Mouse (Mus musculus) B cell, adult 2 months (primary cell): ENCODE results near the gene Arfgap2.

Experiments used
- DNase-seq, 2 experiments: peaks; one replicate each; pipeline ENCODE4 v3.0.0; 2022

The Arfgap2 gene

DNA sequence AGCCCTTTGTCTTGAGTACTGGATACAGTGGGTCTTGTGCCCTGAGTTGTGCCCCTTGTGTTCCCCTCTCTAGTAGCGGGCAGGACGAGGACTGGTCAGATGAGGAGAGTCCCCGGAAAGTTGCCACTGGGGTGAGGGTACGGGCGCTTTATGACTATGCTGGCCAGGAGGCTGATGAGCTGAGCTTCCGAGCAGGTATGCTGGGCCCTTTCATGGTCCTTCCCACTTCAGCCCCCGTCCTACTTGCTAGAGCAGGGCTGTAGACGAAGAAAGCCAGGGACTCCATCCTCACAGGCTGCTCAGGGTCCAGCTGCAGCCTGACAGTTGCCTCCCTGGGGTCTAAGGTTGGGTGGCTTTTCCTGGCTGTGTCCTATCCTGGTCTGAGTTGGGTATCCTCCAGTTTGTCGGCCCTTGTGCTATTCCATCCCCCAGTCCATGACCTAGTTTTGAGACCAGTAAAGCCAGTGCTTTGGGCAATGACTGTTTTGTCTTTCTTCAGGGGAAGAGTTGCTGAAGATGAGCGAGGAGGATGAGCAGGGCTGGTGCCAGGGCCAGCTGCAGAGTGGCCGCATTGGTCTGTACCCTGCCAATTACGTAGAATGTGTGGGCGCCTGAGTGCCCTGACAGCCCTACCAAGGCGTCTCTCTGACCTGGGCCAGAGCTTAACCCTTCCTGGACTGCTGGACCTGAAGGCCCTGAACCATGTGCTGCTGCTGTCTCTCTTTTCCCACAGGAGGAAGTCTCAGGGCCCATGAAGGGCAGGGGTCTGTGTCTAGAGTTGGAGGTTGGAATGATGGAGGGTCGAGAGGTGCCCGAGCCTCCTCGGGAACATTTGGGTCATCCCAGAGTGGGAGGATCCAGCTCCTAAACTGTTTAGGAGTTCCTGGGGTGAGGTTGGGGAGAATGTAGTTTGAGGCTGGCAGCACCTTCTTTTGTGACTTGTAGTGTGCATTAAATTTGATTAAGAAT, 798 bp upstream of the Arfgap2 start:
- no peak for DNase-seq

DNA sequence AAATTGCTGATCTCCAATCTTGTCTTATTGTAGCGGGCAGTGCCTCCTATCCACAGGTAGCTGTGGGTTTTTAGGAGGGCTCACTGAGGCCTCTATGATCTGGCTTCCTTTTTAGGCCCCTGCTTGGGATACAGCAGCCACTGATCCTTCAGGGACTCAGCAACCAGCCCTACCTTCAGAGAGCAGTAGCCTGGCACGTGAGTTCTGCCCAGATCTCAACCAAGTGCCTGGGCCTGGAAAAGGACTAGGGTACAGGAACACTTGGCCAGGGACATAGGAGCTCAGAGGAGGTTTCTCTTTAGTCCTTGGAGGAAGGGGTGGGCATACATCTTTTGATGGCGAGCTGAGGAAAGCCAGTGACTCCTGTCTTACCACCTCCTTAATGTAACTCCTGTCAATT, 3.3 kb downstream of the Arfgap2 start:
- DNase-seq = no peak

GRCm38 (mm10) chr2:91268706-91269105, 3.9 kb downstream of the Arfgap2 start:
- no peak for DNase-seq

GRCm38 (mm10) chr2:91269687-91270133, 4.9 kb downstream of the Arfgap2 start:
- DNase-seq = no peak

- DNase-seq = peak; percentile 19 to 26
Observed at GRCm38 (mm10) chr2:91278749-91279371, 14.1 kb downstream of the Arfgap2 start.

DNA sequence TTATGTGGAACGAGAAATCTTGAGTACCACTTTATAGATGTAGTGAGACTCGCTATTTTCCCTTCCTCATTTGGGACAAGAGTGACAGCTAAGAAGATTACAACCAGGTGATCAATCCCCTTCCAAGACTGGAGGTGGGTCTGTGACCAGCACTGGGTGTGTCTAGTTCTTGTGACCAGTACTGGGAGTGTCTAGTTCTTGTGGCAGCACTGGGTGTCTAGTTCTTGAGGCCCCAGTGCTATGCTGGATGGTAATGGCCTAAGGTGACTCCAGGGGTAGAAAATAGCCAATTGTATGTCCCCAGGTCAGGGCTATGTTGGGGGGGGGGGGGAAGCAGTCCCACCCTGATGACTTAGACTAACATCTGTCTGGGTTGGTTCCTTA, 14.6 kb downstream of the Arfgap2 start:
- no peak for DNase-seq

DNA sequence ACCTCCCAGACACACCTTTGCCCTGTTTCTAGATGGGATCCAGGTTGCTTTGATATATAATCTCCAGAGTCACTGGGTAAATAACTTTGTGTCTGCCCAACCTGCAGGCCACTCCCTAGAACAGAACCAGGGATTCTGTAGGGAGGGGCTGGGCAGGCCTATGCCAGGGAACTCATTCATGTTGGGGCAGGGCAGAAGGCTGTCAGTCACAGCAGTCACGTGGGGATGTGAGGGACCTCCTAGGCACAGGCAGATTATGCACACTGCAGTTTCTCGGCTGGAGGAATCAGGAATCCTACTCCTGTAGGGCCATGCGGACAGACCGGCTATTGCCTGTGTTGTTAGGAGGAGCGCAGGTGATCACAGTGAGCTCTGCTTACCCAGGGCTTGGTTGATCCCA, 16.6 kb downstream of the Arfgap2 start:
- DNase-seq = no peak

GRCm38 (mm10) chr2:91283972-91284371, 19.2 kb downstream of the Arfgap2 start:
- DNase-seq = no peak

GRCm38 (mm10) chr2:91284375-91285199, 19.8 kb downstream of the Arfgap2 start:
- DNase-seq = no peak

GRCm38 (mm10) chr2:91285885-91286505, 21.2 kb downstream of the Arfgap2 start:
- peak; percentile 71 for DNase-seq

DNA sequence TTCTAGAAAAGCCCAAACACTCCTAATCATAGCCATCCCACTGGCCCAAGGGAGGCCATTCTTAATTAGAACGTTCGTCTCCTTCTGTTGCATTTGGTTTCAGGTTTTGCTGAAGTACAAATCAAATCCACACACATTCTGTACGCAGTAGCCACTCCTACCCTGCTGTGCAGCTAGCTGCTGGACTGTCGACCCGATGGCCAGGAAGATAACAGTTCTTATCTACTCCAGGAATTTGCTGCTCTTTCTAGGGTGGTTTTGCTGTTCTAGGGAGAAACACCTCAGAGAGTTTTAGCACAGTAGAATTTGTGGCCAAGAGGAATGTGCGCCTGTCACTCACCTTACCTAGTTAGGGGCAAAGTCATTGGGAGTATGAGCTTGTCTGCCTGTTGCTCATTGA, 22.8 kb downstream of the Arfgap2 start:
- DNase-seq = no peak

DNA sequence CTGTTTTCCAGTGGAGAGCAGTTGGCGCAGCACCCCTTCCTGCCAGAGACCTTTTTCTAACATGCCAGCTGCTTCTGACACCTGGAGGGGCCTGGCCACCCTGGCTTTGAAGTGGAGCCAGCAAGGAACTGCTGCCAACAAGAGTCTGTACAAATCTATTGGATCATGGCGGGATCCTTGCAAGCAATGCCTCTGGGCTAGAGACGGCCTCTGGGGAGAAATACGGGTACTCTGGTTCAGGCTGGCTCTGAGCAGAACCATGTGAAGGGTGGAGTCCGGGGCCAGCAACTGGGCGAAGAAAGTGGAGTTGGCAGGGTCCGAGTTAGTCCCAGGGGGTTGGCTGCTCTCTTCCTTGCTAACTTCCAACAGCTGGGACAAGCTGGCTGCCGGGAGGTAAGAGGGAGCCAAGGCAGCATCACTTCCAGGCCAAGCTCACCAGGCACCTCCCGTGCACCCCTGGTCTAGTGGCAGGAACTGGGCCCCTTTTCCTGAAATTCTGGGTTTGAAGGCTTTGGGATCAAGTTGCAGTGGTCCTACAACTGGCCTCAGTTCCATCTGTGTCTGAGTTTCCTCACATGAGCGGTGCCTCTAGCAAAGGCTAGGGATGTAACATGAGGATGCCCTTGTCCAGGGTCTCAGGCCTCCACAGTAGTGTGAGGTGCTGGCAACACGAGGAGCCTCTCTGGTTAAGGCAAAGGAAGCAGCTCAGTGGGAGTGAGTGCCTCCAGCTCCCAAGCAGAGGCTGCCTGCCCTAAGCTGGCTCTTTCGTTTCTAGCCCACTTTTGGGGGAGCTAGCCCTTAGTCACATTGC, 26.6 kb downstream of the Arfgap2 start:
- DNase-seq = no peak

DNA sequence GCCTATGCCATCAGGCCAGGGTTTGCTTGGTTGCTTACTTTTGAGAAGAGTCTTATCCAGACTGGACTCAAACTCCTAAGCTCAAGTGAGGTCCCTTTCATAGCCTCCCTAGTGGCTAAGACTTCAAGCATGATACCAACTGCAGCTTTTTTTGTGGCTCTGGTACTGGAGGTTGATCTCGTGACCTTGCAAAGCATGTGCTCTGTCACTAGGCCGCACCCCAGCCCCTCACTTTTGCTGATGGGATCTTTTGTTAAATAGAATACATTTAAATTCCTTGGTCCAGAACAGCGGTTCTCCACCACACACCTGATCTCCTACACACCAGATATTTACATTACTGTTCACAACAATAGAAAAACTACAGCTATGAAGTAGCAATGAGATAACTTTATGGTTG, 29.5 kb downstream of the Arfgap2 start:
- no peak for DNase-seq

- no peak for DNase-seq
Observed at GRCm38 (mm10) chr2:91295895-91296294, 31.1 kb downstream of the Arfgap2 start.

DNA sequence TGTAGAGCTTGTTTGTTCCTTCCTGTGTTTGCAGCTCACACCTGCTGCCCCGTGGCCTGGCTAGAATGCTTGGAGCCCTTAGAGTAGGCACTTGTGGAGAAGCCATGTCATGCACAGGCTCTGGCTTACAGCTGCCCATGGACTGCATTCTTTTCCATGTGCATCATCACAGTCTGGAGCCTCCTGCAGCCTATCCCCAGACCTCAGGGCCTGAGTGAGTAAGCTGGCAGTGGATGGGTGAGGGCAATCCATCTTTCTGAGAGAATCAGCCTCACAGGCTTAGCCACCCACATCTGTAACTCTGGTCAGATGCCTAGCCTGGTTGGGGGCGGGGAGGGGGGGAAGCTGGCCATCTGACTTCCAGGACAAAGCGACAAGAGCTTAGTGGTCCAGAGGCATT, 34.4 kb downstream of the Arfgap2 start:
- DNase-seq = no peak

DNA sequence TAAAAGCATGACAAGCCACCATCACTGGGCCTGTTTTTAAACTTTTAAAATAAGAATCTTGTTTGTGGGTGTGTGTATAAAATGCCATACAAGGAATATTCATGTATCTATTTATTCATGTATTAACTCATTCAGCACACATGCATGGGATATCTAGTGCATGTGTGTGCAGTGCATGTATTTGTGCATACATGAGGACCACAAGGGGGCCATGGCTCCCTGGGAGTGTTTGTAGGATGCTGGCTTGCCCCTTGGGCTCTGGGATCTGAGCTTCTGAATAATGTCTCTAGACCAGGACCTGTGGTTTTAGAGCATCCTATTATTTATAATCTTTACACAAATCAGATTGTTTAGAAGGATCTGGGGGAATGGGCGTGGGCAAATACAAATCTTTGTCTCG, 36.0 kb downstream of the Arfgap2 start:
- no peak for DNase-seq

DNA sequence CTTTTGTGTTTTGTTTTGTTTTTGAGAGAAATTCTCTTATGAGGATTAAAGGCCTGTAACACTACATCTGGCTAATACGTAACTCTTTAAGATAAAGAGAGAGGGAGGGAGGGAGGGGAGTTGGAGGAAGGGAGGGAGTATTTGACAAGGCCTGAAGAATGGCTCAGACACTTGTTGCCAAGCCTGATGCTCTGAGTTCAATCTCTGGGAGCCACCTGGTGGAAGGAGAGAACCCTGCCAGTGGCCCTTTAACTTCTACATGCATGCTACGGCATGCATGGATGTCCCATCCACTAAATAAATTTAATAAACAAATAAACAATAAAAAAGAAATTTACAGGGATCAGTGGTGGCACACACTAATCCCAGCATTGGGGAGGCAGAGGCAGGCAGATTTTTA, 37.1 kb downstream of the Arfgap2 start:
- no peak for DNase-seq

- no peak for DNase-seq
Observed at GRCm38 (mm10) chr2:91302845-91303244, 38.1 kb downstream of the Arfgap2 start.

GRCm38 (mm10) chr2:91305926-91306325, 41.2 kb downstream of the Arfgap2 start:
- DNase-seq = no peak

DNA sequence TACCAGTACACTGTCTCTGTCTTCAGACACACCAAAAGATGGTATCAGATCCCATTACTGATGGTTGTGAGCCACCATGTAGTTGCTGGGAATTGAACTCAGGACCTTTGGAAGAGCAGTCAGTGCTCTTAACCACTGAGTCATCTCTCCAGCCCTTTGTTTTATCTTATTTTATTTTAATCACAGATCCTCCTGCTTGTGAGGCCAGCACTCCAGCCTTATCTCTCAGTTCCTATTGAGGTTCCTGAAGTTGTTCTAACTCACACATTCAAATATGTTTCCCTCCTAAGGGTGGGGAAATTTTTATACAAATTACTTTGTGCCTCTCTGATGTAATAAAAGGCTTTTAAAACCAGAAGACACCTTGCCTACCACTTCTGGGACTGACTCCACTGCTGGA, 41.8 kb downstream of the Arfgap2 start:
- DNase-seq = no peak

DNA sequence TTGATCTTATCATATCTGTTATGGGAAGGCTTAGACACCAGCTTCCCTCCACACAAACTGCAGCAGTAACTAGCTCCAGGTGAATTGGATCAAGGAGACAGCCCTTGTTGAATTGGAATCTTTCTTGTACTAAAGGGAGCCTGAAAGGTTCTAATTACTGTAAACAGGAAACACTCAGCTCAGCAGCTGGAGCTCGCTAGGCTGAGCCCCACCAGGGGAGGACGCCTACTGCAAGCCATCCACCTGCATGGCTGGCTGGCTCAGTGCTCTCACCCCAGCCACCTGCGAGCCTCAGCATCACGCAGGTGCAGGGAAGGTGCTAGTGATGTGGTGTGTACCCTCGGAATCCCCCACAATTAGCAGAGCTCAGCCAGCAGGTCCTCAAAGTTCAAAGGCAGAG, 43.9 kb downstream of the Arfgap2 start:
- no peak for DNase-seq

- no peak for DNase-seq
Observed at GRCm38 (mm10) chr2:91309546-91309945, 44.8 kb downstream of the Arfgap2 start.
